Mouse (Mus musculus): ENCODE measurements around the gene Gm732. TPM values are rescaled to one million over a fixed set of nuclear protein-coding genes. Genes with fewer than 3 reads are reported as not detected.

Gene Gm732
- polyA plus RNA-seq (2015; fragmentation: Nextera tagmentation; extraction: Ambion mirVana) = not detected in 2 replicates

GRCm38 (mm10) chrX:107948365-107948764 is at the start of gene Gm732:
Gene Gm732, minus strand, starts transcription at chrX:107948465.
- TF ChIP-seq EP300 (IDR thresholded peaks at IDR 0.05; ENCODE audit: low read depth) = no peak
- TF ChIP-seq CTCF (IDR thresholded peaks at IDR 0.05; ENCODE audit: low read depth) = no peak
- Histone ChIP-seq H3K27me3 (ENCODE audit: insufficient read depth, low read length) (no peaks in the 10 kb centered on the region), H3K4me2 (ENCODE audit: low read depth, low read length) (no peak within 1 kb of the TSS), H3K27ac (ENCODE audit: low read depth) (no peak within 1 kb of the TSS), H3K9ac (replicated peaks) (no peak within 1 kb of the TSS), H3K4me1 (ENCODE audit: insufficient read depth) (no peaks in the 10 kb centered on the region), H3K9me3 (ENCODE audit: low read length) (no peaks in the 10 kb centered on the region), H3K4me3 (ENCODE audit: low read depth, low read length) (no peak within 1 kb of the TSS), H3K36me3 (replicated peaks; ENCODE audit: insufficient read depth, low read length) (no peaks in the 10 kb centered on the region)
- WGBS (ENCODE audit: insufficient replicate concordance) = 53% methylated on average over 1 of the region's 1 CpGs
- ATAC-seq (no peak), DNase-seq (no peak)

Other genes starting within 250 kb of the Gm732 start
- not detected in 2 replicates for gene Tent5d, start 155.9 kb downstream of the Gm732 start, polyA plus RNA-seq (2015; fragmentation: Nextera tagmentation; extraction: Ambion mirVana)
- gene 2610002M06Rik, start 132.1 kb downstream of the Gm732 start, polyA plus RNA-seq (2015; fragmentation: Nextera tagmentation; extraction: Ambion mirVana) = 7.2 and 7.6 TPM in 2 replicates

All from liver, postnatal 0 days (tissue).